Mouse (Mus musculus): ENCODE data around the gene Pigq.

Gene Pigq

DNA sequence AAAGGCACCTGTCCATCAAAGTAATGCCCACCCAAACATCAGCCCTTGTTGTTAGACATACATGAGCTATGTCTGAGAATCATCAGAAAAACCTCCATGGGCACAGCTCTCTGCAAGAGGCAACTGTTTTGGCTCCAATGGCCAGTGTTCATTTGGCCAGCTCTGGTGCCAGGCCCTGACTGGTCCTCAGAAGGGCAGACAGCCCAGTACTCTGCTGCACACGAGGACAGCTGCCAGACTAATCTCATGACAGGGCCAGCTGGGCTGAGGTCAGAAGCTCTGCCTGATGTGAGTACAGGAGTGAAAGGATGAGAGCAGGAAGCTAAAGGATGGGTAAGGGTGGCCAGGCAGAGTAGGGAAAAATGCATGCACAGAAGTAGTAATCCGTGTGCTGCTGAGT, 19.4 kb downstream of the Pigq start:
- DNase-seq (ENCODE audit: low spot score in 2 of 2) = no peak

- DNase-seq (ENCODE audit: low spot score in 2 of 2) = no peak
Measured at GRCm38 (mm10) chr17:25922120-25922519, 22.6 kb downstream of the Pigq start.

GRCm38 (mm10) chr17:25919786-25920642, 24.7 kb downstream of the Pigq start:
- DNase-seq (ENCODE audit: low spot score in 2 of 2) = peak; percentile 100

DNA sequence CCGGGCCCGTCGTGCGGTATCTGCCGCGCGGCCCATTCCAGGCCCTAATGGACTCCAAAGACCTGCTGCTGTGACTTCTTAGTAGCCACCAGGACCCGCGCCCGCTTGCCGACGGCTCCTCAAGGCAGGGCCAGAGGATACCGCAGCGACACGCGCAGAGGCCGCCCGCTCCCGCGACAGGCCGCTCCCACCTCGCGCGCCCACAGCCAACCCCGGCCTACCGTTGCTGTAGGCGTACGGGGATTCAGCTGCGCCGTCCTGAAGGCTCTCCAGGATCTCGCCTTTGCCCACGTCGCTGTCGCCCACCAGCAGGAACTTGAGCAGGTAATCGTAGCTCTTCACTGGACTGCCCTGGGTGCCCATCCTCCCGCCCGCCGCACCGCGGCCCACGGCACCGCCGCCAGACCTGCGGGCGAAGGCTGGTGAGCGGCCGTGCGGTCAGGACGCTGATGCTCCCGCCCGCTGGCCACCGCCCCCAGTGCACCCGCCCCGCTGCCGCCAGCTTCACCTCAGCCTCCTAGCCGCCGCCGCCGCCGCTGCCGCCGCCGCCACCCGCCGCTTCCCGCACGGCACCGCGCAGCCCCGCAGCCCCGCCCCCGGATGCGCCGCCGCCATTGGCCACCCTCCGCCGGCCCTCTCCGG, 25.5 kb downstream of the Pigq start, which contains the start of gene Rab40c:
Rab40c (minus strand) TSS at position 584 of the 642 bp plus-strand sequence.
- peak; percentile 43 to 44 for DNase-seq (ENCODE audit: low spot score in 2 of 2)

- DNase-seq (ENCODE audit: low spot score in 2 of 2) = no peak
Measured at GRCm38 (mm10) chr17:25918037-25918750, 26.5 kb downstream of the Pigq start.

GRCm38 (mm10) chr17:25916931-25917647, 27.6 kb downstream of the Pigq start:
- no peak for DNase-seq (ENCODE audit: low spot score in 2 of 2)

DNA sequence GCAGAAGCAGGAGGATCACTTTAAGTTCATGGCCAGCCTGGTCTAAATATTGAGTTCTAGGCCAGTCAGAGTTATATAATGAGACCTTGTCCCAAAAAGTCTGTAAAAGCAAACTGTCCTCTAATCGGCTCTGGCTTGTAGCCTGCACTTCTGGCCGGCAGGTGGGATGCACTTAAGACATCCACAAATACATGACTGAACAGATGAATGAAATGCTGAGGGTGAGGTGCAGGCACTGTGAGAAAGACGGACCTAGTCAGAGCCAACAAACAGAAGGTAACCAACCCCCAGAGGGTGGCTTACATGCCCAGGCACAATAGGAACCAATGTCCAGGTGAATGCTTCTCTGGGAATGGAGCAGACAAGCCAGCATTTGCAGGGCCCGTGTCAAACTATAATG, 30.4 kb downstream of the Pigq start:
- no peak for DNase-seq (ENCODE audit: low spot score in 2 of 2)

DNA sequence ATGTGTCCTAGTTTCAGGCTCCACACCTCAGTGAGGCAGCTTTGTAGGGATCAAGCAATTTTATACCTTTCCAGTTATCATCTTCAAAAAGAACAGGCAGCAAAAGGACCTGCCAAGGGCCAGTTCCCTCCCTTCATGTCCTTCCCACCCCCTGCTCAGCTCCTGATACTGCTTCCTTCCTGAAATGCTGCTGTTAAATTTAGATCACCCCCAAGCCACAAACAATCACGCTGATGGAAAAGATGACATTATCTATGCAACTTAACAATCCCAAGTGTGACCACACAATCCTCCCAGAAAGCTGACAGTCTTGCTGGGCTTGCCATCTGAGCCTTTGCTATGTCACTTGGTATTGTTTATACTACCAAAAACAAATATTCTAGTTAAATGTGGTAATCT, 30.9 kb downstream of the Pigq start:
- DNase-seq (ENCODE audit: low spot score in 2 of 2) = no peak

- peak; percentile 77 to 79 for DNase-seq (ENCODE audit: low spot score in 2 of 2)
Measured at GRCm38 (mm10) chr17:25913186-25913876, 31.4 kb downstream of the Pigq start.

GRCm38 (mm10) chr17:25911816-25912215, 32.9 kb downstream of the Pigq start:
- DNase-seq (ENCODE audit: low spot score in 2 of 2) = no peak

- DNase-seq (ENCODE audit: low spot score in 2 of 2) = no peak
Measured at GRCm38 (mm10) chr17:25907640-25908039, 37.1 kb downstream of the Pigq start.

- DNase-seq (ENCODE audit: low spot score in 2 of 2) = no peak
Measured at GRCm38 (mm10) chr17:25903061-25903460, 41.7 kb downstream of the Pigq start.

- DNase-seq (ENCODE audit: low spot score in 2 of 2) = no peak
Measured at GRCm38 (mm10) chr17:25900193-25900592, 44.5 kb downstream of the Pigq start.

- no peak for DNase-seq (ENCODE audit: low spot score in 2 of 2)
Measured at GRCm38 (mm10) chr17:25895891-25896290, 48.8 kb downstream of the Pigq start.

DNA sequence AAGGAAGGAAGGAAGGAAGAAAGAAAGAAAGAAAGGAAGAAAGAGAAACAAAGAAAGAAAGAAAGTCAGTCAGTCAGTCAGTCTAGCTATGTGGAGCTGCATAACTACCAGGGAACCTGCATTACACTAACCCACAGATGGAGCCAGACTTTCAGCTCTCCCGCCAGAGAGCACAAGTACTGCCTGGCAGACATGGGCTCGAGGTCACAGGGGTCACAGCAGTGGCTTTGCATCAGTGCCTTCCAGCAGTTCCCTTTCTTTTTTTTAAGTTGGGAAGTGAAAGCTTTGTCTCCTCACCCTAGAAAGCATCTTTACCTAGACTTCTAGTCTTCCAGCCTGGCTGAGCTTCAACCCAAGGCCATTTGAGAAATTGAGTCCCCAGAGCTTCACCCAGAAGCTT, 49.3 kb downstream of the Pigq start:
- no peak for DNase-seq (ENCODE audit: low spot score in 2 of 2)

GRCm38 (mm10) chr17:25893975-25894617, 50.6 kb downstream of the Pigq start:
- peak; percentile 68 to 76 for DNase-seq (ENCODE audit: low spot score in 2 of 2)

DNA sequence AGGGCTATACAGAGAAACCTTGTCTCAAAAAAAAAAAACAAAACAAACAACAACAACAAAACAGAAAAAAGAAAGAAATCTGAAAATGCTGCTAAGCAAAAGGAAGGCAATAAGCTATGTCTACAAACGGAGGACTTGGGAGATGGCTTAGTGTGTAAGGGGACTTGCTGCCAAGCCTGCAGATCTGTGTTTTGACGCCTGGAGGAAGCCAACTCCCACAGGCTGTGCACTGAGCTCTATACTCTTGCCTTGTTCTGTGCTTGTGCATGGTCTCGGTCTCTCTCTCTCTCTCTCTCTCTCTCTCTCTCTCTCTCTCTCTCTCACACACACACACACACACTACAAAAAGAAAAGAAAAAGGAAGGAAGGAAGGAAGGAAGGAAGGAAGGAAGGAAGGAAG, 55.9 kb downstream of the Pigq start:
- no peak for DNase-seq (ENCODE audit: low spot score in 2 of 2)

GRCm38 (mm10) chr17:25887467-25887866, 57.3 kb downstream of the Pigq start:
- DNase-seq (ENCODE audit: low spot score in 2 of 2) = no peak

GRCm38 (mm10) chr17:25886806-25887205, 57.9 kb downstream of the Pigq start:
- DNase-seq (ENCODE audit: low spot score in 2 of 2) = no peak

DNA sequence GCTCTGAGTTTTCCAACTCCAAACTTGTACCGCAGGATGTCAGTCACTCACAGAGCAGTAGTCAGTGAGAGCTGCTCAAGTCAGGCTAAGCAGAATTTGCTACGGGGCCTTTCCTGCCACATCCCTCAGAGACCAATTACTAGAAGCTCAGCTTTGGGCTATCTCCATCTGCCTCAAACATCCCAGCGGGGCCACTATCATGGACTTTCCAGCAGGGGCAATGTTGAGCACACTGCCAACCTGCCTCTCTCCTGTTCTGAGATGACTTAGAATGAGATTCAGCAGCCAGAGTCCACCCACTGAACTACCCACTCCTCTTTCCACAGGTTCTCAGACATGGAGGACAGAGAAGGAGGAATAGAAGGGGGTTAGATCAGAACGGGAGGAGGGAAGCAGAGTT, 59.1 kb downstream of the Pigq start:
- DNase-seq (ENCODE audit: low spot score in 2 of 2) = no peak

- no peak for DNase-seq (ENCODE audit: low spot score in 2 of 2)
Measured at GRCm38 (mm10) chr17:25883824-25884223, 60.9 kb downstream of the Pigq start.
